Mouse (Mus musculus): ENCODE results near the gene Sgms1.
"Not testable (repeated sequence)": the region's sequence is repeated elsewhere in the genome, so short reads cannot be mapped to it uniquely, and the experiment has no call there.

Sgms1 gene

GRCm38 (mm10) chr19:32383738-32384137 lies 5.8 kb downstream of the Sgms1 start:
- no peak for DNase-seq (ENCODE audit: low read depth)

- no peak for DNase-seq (ENCODE audit: low read depth)
Observed at GRCm38 (mm10) chr19:32381511-32381961, 8.0 kb downstream of the Sgms1 start.

- DNase-seq (ENCODE audit: low read depth): peak; percentile 73
Observed at GRCm38 (mm10) chr19:32380748-32381147, 8.8 kb downstream of the Sgms1 start.

- no peak for DNase-seq (ENCODE audit: low read depth)
Observed at GRCm38 (mm10) chr19:32379239-32379920, 10.1 kb downstream of the Sgms1 start.

GRCm38 (mm10) chr19:32378581-32378980 lies 10.9 kb downstream of the Sgms1 start:
- DNase-seq (ENCODE audit: low read depth): no peak

GRCm38 (mm10) chr19:32377701-32378325 lies 11.7 kb downstream of the Sgms1 start:
- no peak for DNase-seq (ENCODE audit: low read depth)

GRCm38 (mm10) chr19:32376886-32377535 lies 12.5 kb downstream of the Sgms1 start:
- no peak for DNase-seq (ENCODE audit: low read depth)

GRCm38 (mm10) chr19:32376054-32376453 lies 13.5 kb downstream of the Sgms1 start:
- DNase-seq (ENCODE audit: low read depth): no peak

- no peak for DNase-seq (ENCODE audit: low read depth)
Observed at GRCm38 (mm10) chr19:32375473-32375985, 14.0 kb downstream of the Sgms1 start.

- DNase-seq (ENCODE audit: low read depth): no peak
Observed at GRCm38 (mm10) chr19:32374751-32375150, 14.8 kb downstream of the Sgms1 start.

GRCm38 (mm10) chr19:32373865-32374655 lies 15.5 kb downstream of the Sgms1 start:
- DNase-seq (ENCODE audit: low read depth): no peak

GRCm38 (mm10) chr19:32372373-32372772 lies 17.1 kb downstream of the Sgms1 start:
- peak; percentile 81 for DNase-seq (ENCODE audit: low read depth)

GRCm38 (mm10) chr19:32367333-32367732 lies 22.2 kb downstream of the Sgms1 start:
- no peak for DNase-seq (ENCODE audit: low read depth)

GRCm38 (mm10) chr19:32366406-32366805 lies 23.1 kb downstream of the Sgms1 start:
- DNase-seq (ENCODE audit: low read depth): no peak

- no peak for DNase-seq (ENCODE audit: low read depth)
Observed at GRCm38 (mm10) chr19:32365111-32365510, 24.4 kb downstream of the Sgms1 start.

- DNase-seq (ENCODE audit: low read depth): no peak
Observed at GRCm38 (mm10) chr19:32363587-32363986, 25.9 kb downstream of the Sgms1 start.

GRCm38 (mm10) chr19:32362520-32362919 lies 27.0 kb downstream of the Sgms1 start:
- no peak for DNase-seq (ENCODE audit: low read depth)

- no peak for DNase-seq (ENCODE audit: low read depth)
Observed at GRCm38 (mm10) chr19:32360989-32361698, 28.4 kb downstream of the Sgms1 start.

- DNase-seq (ENCODE audit: low read depth): no peak
Observed at GRCm38 (mm10) chr19:32360546-32360945, 29.0 kb downstream of the Sgms1 start.

- no peak for DNase-seq (ENCODE audit: low read depth)
Observed at GRCm38 (mm10) chr19:32358699-32359517, 30.6 kb downstream of the Sgms1 start.

- DNase-seq (ENCODE audit: low read depth): not testable (repeated sequence)
Observed at GRCm38 (mm10) chr19:32358011-32358410, 31.5 kb downstream of the Sgms1 start.
